Mouse (Mus musculus): ENCODE measurements around the gene Smyd4.

The Smyd4 gene

GRCm38 (mm10) chr11:75348199-75348889, at the start of gene Smyd4, which contains the start of gene Rpa1:
Gene Smyd4 (plus strand): TSS chr11:75348433.
Gene Rpa1 (minus strand): TSS chr11:75348324.
- peak; percentile 90 for DNase-seq (ENCODE audit: low read depth)

- DNase-seq (ENCODE audit: low read depth), result no peak
Measured at GRCm38 (mm10) chr11:75298491-75298890, 49.7 kb upstream of the Smyd4 start.

GRCm38 (mm10) chr11:75299786-75300185, 48.4 kb upstream of the Smyd4 start:
- no peak for DNase-seq (ENCODE audit: low read depth)

- no peak for DNase-seq (ENCODE audit: low read depth)
Measured at GRCm38 (mm10) chr11:75300954-75301353, 47.3 kb upstream of the Smyd4 start.

- no peak for DNase-seq (ENCODE audit: low read depth)
Measured at GRCm38 (mm10) chr11:75304797-75305196, 43.4 kb upstream of the Smyd4 start.

GRCm38 (mm10) chr11:75308650-75309049, 39.6 kb upstream of the Smyd4 start:
- DNase-seq (ENCODE audit: low read depth), result no peak

- no peak for DNase-seq (ENCODE audit: low read depth)
Measured at GRCm38 (mm10) chr11:75310813-75311212, 37.4 kb upstream of the Smyd4 start.

- DNase-seq (ENCODE audit: low read depth), result no peak
Measured at GRCm38 (mm10) chr11:75311751-75312150, 36.5 kb upstream of the Smyd4 start.

GRCm38 (mm10) chr11:75313834-75314233, 34.4 kb upstream of the Smyd4 start:
- no peak for DNase-seq (ENCODE audit: low read depth)

- no peak for DNase-seq (ENCODE audit: low read depth)
Measured at GRCm38 (mm10) chr11:75318351-75319221, 29.6 kb upstream of the Smyd4 start.

- DNase-seq (ENCODE audit: low read depth), result no peak
Measured at GRCm38 (mm10) chr11:75319246-75319645, 29.0 kb upstream of the Smyd4 start.

- no peak for DNase-seq (ENCODE audit: low read depth)
Measured at GRCm38 (mm10) chr11:75323326-75323737, 24.9 kb upstream of the Smyd4 start.

- no peak for DNase-seq (ENCODE audit: low read depth)
Measured at GRCm38 (mm10) chr11:75324433-75324832, 23.8 kb upstream of the Smyd4 start.

- no peak for DNase-seq (ENCODE audit: low read depth)
Measured at GRCm38 (mm10) chr11:75325116-75325968, 22.9 kb upstream of the Smyd4 start.

- no peak for DNase-seq (ENCODE audit: low read depth)
Measured at GRCm38 (mm10) chr11:75325969-75326311, 22.3 kb upstream of the Smyd4 start.

GRCm38 (mm10) chr11:75336676-75337075, 11.6 kb upstream of the Smyd4 start:
- no peak for DNase-seq (ENCODE audit: low read depth)

- no peak for DNase-seq (ENCODE audit: low read depth)
Measured at GRCm38 (mm10) chr11:75337246-75337645, 11.0 kb upstream of the Smyd4 start.

GRCm38 (mm10) chr11:75340076-75340475, 8.2 kb upstream of the Smyd4 start:
- DNase-seq (ENCODE audit: low read depth), result no peak

- no peak for DNase-seq (ENCODE audit: low read depth)
Measured at GRCm38 (mm10) chr11:75340698-75341345, 7.4 kb upstream of the Smyd4 start.

- no peak for DNase-seq (ENCODE audit: low read depth)
Measured at GRCm38 (mm10) chr11:75343096-75343495, 5.1 kb upstream of the Smyd4 start.

GRCm38 (mm10) chr11:75344163-75344562, 4.1 kb upstream of the Smyd4 start:
- DNase-seq (ENCODE audit: low read depth), result no peak

GRCm38 (mm10) chr11:75344716-75345115, 3.5 kb upstream of the Smyd4 start:
- DNase-seq (ENCODE audit: low read depth), result no peak
